Mouse (Mus musculus) c-Kit-positive CD71-positive TER-119-positive erythroid progenitor cells, embryonic 14.5 days (primary cell): Measurements from ENCODE around the gene Cd200r1.

Experiments
- DNase-seq: peaks from one replicate; pipeline ENCODE4 v3.0.0-alpha.2; 2013; ENCODE audit warnings: low spot score

Gene Cd200r1

DNA sequence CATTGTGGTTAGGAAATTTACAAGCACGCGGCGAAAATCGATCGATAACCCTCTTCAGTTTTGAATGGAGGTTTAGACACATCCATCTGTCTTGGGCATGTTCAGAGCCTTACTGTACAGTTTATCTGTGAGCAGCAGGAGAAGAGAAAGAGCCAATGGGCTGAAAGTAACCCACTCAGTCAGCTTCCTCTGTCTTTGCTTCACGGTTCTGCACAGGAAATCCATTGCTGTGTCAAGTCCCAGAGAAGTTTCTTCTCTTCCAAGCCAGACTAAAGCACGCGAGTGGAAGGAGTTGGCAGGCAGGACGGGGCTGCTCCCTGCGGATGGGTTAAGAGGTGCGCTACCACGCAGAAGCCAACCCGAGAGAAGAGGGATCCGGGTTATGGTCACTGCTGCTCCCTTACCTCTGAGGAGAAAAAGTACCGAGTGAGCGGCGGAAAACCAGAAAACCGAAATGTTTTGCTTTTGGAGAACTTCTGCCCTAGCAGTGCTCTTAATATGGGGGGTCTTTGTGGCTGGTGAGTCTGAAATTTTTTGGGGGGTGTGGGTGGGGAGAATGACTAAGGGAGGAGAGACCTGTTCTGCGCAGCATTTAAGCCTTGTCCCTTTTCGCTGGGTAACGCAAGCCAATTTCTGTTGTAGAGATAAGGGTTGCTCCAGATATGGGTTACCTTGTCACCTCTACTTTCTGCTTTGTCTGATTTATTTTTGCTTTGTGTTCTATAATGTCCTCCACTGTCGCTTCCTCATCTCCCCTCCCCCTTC is at the start of gene Cd200r1:
Gene Cd200r1, plus strand, starts transcription at position 182 of the 765 bp plus-strand sequence.
- peak; percentile 32 for DNase-seq

- no peak for DNase-seq
Measured at GRCm38 (mm10) chr16:44716305-44717140, 49.0 kb upstream of the Cd200r1 start.

DNA sequence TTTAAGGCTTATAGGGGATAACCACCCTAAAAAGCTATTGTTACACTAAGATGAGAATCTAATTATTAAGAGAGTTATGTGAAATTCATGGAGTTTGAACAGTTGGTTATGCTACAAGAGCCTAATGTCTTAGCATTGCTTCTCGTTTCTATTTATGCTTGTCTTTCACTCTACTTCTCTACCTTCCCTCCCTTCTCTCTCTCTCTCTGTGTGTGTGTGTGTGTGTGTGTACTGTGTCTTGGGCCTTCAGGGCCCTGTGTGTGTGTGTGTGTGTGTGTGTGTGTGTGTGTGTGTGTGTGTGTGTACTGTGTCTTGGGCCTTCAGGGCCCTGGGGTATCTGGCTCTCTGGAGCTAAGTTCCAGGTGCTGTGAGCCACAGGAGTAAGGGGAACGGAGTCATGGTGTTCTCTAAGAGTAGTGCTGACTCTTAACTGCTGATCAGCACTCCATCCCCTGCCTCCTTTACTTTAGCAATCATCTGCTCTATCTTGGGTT is 48.3 kb upstream of the Cd200r1 start:
- DNase-seq = no peak

DNA sequence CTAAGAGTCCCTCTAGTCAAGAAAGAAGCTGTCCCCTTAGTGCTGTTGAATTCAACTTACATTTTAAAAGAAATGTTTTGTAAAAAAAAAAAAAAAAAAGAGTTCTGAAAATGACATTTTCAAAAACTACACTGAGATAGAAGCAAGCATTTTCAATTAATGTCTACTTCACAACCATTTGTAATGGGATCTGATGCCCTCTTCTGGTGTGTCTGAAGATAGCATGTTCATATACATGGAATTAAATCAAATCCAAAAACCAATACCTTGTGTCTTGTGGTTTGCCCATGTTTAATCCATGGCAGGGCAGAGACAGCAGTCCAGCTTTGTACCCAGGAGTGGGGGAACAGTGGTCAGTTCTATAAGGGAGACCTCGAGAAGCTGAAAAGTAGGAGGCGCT is 47.7 kb upstream of the Cd200r1 start:
- no peak for DNase-seq

- DNase-seq = no peak
Measured at GRCm38 (mm10) chr16:44719349-44719748, 46.2 kb upstream of the Cd200r1 start.

GRCm38 (mm10) chr16:44720518-44720917 is 45.0 kb upstream of the Cd200r1 start:
- peak; percentile 29 for DNase-seq

DNA sequence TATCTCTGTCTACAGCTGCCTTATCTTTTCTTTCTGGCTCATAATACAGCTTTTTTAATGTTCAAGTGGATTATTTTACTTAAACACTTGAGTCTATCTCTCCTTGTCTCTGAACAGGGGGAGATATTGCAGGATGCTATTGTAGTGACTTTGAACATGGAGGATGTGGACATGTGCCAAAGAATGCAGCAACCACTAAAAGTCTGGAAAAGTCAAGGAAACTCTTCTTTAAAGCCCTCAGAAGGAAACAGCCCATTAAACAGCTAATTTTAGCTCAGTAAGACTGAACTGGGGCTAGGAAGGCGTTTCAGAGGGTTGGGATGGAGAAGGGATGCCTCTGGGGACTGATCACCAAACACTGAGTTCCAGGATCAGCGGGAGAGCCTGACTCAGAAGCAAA is 42.9 kb upstream of the Cd200r1 start:
- DNase-seq = no peak

DNA sequence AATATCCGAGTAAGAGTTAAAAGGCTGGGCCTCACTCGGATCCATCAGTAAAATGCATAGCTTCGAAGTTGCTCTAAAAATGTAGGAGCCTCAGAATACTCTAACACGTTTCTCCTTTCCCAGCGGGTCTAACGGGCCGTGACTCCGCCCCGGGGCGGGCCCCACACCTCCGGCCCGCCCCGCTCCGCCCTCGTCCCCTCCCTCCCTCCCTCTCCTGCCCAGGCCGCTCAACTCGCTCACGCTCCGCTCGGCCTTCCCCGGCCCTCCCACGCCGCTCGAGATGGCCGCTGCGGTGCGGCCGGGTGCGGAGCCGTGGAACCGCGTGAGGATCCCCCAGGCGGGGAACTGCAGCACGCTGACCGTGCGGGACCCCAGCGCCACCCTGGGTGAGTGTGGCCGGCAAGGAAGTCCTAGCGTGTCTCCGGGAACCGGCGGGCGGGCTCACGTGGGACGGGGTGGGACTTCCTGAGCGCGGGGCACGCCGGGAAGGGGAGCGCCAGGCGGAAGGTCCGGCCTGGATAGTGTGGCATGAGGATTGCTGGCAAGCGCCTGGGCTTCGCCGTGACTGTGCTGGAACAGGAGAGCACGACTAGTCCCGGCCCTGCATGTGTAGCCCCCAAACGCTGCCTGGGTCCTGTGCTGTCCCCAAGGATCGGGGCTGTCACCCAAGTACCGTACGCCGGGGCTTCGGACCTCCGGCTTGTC is 41.3 kb upstream of the Cd200r1 start, which contains the start of gene Nepro:
Gene Nepro, plus strand, starts transcription at position 219 of the 705 bp plus-strand sequence.
- peak; percentile 86 for DNase-seq

GRCm38 (mm10) chr16:44724847-44725246 is 40.7 kb upstream of the Cd200r1 start:
- DNase-seq = peak; percentile 18

GRCm38 (mm10) chr16:44725286-44726223 is 40.0 kb upstream of the Cd200r1 start:
- peak; percentile 76 for DNase-seq

- no peak for DNase-seq
Measured at GRCm38 (mm10) chr16:44727525-44727924, 38.0 kb upstream of the Cd200r1 start.

DNA sequence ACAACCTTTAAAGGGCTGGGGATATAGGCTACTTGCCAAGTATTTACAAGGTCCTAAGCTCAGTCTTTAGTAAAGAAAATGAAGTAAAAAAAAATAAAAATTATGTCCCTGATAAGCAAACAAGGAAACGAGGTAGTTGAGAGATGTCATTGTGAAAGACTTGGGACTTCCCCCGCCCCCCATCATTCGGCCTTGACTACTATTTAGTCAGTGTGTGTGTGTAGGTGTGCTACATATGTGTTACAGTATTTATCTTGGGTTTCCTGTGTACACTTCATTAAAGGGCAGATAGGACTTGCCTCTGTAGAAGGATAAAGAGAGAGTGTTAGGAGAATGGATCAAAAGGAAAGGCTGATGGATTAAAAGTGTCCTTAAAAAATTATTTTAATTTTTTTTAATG is 31.5 kb upstream of the Cd200r1 start:
- no peak for DNase-seq

DNA sequence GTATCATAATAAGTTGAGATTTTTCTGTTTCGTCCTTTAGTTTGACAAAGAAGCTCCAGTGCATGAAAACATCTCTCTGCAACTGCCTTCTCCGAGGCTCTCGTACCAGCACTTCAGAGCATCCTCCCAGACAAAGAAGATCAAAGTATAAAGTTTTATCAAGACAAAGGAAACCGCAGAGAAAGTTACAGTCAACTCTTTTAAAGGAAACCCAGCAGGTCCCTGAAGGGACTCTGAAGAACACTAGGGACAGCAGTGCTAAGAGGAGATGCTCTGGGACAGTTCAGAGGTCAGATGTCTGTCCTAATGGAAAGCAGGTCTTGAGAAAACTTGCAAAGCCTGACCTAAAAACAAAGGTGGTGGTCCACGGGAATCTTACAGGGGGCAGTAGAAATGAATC is 29.9 kb upstream of the Cd200r1 start:
- DNase-seq = no peak

DNA sequence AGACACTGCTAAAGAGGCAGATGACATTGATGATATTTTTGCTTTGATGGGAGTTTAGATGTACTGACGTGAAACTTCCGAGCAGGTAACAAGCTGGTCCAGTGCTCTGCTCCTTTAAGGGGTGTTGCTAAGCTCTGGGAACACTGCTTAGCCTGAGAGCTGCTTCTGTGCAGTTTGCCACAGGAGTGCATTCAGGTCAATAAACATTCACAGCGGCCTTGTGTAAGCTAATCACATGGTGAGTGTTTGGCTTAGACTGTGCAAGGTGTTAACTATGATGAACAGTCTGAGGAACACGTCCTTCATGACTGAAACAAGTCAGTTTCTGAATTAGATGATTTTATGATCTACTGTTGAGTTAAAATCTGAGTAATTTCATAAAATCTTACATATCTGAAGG is 29.4 kb upstream of the Cd200r1 start:
- DNase-seq = no peak

DNA sequence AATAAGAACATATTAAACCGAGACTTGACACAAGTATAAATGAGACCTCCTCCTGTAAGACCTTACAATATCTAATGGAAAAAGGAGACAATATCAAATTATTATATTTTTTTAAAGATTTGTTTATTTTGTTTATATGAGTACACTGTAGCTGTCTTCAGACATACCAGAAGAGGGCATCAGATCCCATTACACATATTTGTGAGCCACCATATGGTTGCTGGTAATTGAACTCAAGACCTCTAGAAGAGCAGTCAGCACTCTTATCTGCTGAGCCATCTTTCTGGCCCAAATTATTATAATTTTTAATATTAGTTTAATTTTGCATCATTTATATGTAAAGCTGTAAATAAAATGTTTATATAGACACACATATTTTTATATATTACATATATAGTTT is 22.8 kb upstream of the Cd200r1 start:
- no peak for DNase-seq

GRCm38 (mm10) chr16:44745471-44745865 is 20.1 kb upstream of the Cd200r1 start:
- no peak for DNase-seq

DNA sequence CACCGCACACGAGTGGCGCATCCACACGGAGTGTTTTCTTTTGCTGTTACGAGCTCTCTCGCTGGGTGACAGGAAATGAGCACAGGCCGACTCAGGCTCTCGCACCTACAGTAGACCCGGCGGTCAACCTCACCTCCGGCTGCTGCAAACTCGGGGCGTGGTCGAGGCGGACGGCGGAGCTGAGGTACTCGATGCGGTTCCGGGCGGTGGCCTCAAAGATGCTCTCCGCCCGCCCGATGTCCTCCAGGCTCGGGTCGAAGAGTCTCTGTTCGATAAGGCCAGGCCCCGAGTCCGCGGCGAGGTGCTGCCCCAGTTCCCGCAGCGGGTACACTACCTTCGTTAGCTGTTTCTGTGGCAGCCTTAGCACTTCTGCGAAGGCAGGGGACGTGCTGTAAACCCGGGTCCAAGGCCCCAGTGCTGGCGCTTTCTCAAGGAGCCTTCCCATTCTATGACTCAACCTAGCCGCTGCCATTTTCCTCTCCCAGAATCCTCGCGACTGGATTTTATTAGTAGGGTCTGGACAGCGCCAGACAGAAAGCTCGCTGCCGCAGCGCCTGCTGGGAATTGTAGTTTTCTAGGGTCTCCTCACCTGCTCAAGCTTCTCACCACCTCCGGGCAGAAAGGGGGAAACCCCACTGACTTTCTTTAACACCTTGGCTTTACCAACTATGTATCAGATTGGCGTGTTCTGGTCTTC is 19.5 kb upstream of the Cd200r1 start, which contains the start of gene Gtpbp8:
Gene Gtpbp8, minus strand, starts transcription at position 498 of the 697 bp plus-strand sequence.
- peak; percentile 81 for DNase-seq

- DNase-seq = no peak
Measured at GRCm38 (mm10) chr16:44748007-44748406, 17.5 kb upstream of the Cd200r1 start.

DNA sequence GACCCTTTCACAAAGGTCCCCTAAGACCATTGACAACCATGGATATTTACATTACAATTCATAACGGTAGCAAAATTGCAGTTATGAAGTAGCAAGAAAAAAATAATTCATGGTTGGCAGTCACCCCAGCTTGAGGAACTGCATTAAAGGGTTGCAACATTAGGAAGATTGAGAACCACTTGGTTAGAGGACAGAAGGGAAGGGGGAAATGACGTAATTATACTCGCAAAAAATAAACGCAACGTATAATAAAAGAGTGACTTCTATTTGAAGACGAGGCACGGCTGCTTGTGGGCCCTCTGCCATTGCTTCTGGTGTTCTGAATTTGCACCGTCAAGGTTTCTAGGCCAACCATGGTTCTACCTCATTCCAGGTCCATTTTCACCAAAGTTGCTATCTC is 7.8 kb upstream of the Cd200r1 start:
- no peak for DNase-seq

GRCm38 (mm10) chr16:44761811-44762210 is 3.7 kb upstream of the Cd200r1 start:
- no peak for DNase-seq
